Mouse (Mus musculus): Measurements from ENCODE around the gene Faf2.
A peak's percentile ranks its signal among the peaks of the same experiment; 100 is the strongest.

GRCm38 (mm10) chr13:54694348-54695060 is 72.9 kb downstream of the Faf2 start:
- TF ChIP-seq CTCF (IDR thresholded peaks at IDR 0.05 in 2 of 3, conservative IDR thresholded peaks at IDR 0.05 in 1 of 3; ENCODE audit: control insufficient read depth in 1 of 3, insufficient read depth in 1 of 3, low read depth in 2 of 3, low read length in 3 of 3, poor library complexity in 1 of 3, severe bottlenecking in 1 of 3) (no peak), ZNF384 (IDR thresholded peaks at IDR 0.05; ENCODE audit: low read depth, low read length) (no peak), ZMIZ1 (IDR thresholded peaks at IDR 0.05; ENCODE audit: low read depth, low read length) (peak; percentile 78; the same call in 1 of the 2 replicates), POLR2A (IDR thresholded peaks at IDR 0.05; ENCODE audit: control insufficient read depth in 1 of 2, insufficient read depth in 1 of 2, low read depth in 1 of 2, low read length in 2 of 2, poor library complexity in 1 of 2) (peak; percentile 49 to 84; a peak in 2 of 4 replicates), POLR2AphosphoS2 (IDR thresholded peaks at IDR 0.05; ENCODE audit: low read length) (no peak; the same call in none of the 2 replicates), EP300 (IDR thresholded peaks at IDR 0.05; ENCODE audit: low read depth in 1 of 2, low read length in 2 of 2) (no peak), UBTF (IDR thresholded peaks at IDR 0.05; ENCODE audit: borderline replicate concordance, insufficient read depth, low read depth, low read length) (no peak), BHLHE40 (IDR thresholded peaks at IDR 0.05; ENCODE audit: borderline replicate concordance, low read depth, low read length) (no peak)
